Mouse (Mus musculus): ENCODE measurements around the gene Nek6.

Gene Nek6

GRCm38 (mm10) chr2:38579528-38579927 is 68.1 kb downstream of the Nek6 start:
- DNase-seq (ENCODE audit: low spot score) = no peak

GRCm38 (mm10) chr2:38583982-38584381 is 72.5 kb downstream of the Nek6 start:
- no peak for DNase-seq (ENCODE audit: low spot score)

- no peak for DNase-seq (ENCODE audit: low spot score)
Measured at GRCm38 (mm10) chr2:38584514-38585378, 73.3 kb downstream of the Nek6 start.

- no peak for DNase-seq (ENCODE audit: low spot score)
Measured at GRCm38 (mm10) chr2:38585379-38585736, 73.9 kb downstream of the Nek6 start.

- no peak for DNase-seq (ENCODE audit: low spot score)
Measured at GRCm38 (mm10) chr2:38586733-38587132, 75.3 kb downstream of the Nek6 start.

GRCm38 (mm10) chr2:38591751-38592459 is 80.5 kb downstream of the Nek6 start:
- DNase-seq (ENCODE audit: low spot score) = no peak

- no peak for DNase-seq (ENCODE audit: low spot score)
Measured at GRCm38 (mm10) chr2:38594874-38595273, 83.4 kb downstream of the Nek6 start.

GRCm38 (mm10) chr2:38597896-38598295 is 86.5 kb downstream of the Nek6 start:
- DNase-seq (ENCODE audit: low spot score) = no peak

GRCm38 (mm10) chr2:38598395-38598794 is 87.0 kb downstream of the Nek6 start:
- DNase-seq (ENCODE audit: low spot score) = no peak

- DNase-seq (ENCODE audit: low spot score) = no peak
Measured at GRCm38 (mm10) chr2:38600842-38601241, 89.4 kb downstream of the Nek6 start.

- no peak for DNase-seq (ENCODE audit: low spot score)
Measured at GRCm38 (mm10) chr2:38607716-38608115, 96.3 kb downstream of the Nek6 start.

GRCm38 (mm10) chr2:38608831-38609309 is 97.4 kb downstream of the Nek6 start:
- DNase-seq (ENCODE audit: low spot score) = no peak

GRCm38 (mm10) chr2:38609310-38609709 is 97.9 kb downstream of the Nek6 start:
- no peak for DNase-seq (ENCODE audit: low spot score)

- no peak for DNase-seq (ENCODE audit: low spot score)
Measured at GRCm38 (mm10) chr2:38610161-38610560, 98.7 kb downstream of the Nek6 start.

- no peak for DNase-seq (ENCODE audit: low spot score)
Measured at GRCm38 (mm10) chr2:38612596-38612995, 101.2 kb downstream of the Nek6 start.

GRCm38 (mm10) chr2:38613576-38613975 is 102.1 kb downstream of the Nek6 start:
- DNase-seq (ENCODE audit: low spot score) = no peak

GRCm38 (mm10) chr2:38614437-38614836 is 103.0 kb downstream of the Nek6 start:
- no peak for DNase-seq (ENCODE audit: low spot score)

GRCm38 (mm10) chr2:38616072-38616471 is 104.6 kb downstream of the Nek6 start:
- DNase-seq (ENCODE audit: low spot score) = peak; percentile 8

- DNase-seq (ENCODE audit: low spot score) = no peak
Measured at GRCm38 (mm10) chr2:38616956-38617872, 105.8 kb downstream of the Nek6 start.

GRCm38 (mm10) chr2:38619777-38620176 is 108.3 kb downstream of the Nek6 start:
- no peak for DNase-seq (ENCODE audit: low spot score)

- DNase-seq (ENCODE audit: low spot score) = no peak
Measured at GRCm38 (mm10) chr2:38621076-38621475, 109.6 kb downstream of the Nek6 start.

- no peak for DNase-seq (ENCODE audit: low spot score)
Measured at GRCm38 (mm10) chr2:38621610-38622021, 110.2 kb downstream of the Nek6 start.

Measured in lung, postnatal 25 days (tissue).